ENCODE assay signal across 23 mouse cellular contexts in the genomic region with DNA sequence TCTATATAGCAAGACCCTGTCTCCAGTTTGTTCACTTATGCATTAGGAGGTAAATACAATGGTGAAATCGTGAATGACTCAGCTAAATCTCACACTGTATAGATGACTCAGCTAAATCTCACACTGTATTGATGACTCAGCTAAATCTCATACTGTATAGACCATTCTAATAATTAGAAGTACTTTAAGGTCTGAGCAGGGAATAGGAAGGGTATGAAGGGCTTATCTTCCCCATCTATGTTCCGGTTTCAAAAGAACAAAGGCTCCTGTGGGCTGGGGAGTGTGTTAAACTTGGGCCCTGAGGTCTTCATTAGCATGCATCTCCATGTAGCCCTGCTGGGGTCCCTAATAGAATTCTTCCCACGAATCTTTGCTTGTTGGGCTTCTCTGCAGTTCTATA. TPM values are rescaled to one million over a fixed set of nuclear protein-coding genes. Genes with fewer than 3 reads are reported as not detected.
A peak's percentile ranks its signal among the peaks of the same experiment; 100 is the strongest.
DNase-seq lines count a peak whose midpoint lies in the region; ATAC-seq and TF ChIP-seq lines count a peak whose summit lies in the region.
"Had no signal": no experiment of that assay in that cellular context is flagged by ENCODE, and none has a peak within 500 bp of the region (broad histone marks: within the 10 kb centered on the region; RNA-seq: fewer than 3 reads in every experiment).

No protein-coding gene starts in this region.

- no peak overlapping the region for H3K27ac ChIP-seq in heart, embryonic 10.5 days
- H3K27ac ChIP-seq in CH12.LX (ENCODE audit: insufficient read depth, low read depth) = no peak overlapping the region
- no peak overlapping the region for H3K27ac ChIP-seq in midbrain, embryonic 13.5 days
- H3K27ac ChIP-seq: embryonic facial prominence, embryonic 12.5 days; limb, embryonic 13.5 days had no signal

- no peak for TF ChIP-seq RAD21 in CH12.LX (IDR thresholded peaks at IDR 0.05; ENCODE audit: low read depth, low read length)

- no peak overlapping the region for H3K4me2 ChIP-seq in CH12.LX (ENCODE audit: insufficient read depth, low read depth, poor library complexity, severe bottlenecking)
- no peak overlapping the region for H3K4me2 ChIP-seq in midbrain, embryonic 13.5 days (replicated peaks)
- H3K4me2 ChIP-seq: embryonic facial prominence, embryonic 12.5 days; heart, embryonic 11.5 days; limb, embryonic 13.5 days had no signal

- no peaks in the 10 kb centered on the region for H3K79me2 ChIP-seq in CH12.LX (replicated peaks; ENCODE audit: control insufficient read depth, extremely low read depth, insufficient read depth, poor library complexity, severe bottlenecking)

- DNase-seq in heart, adult 11 months = peak; percentile 48
- DNase-seq in heart, embryonic 10.5 days (ENCODE audit: low spot score) = no peak
- no peak for DNase-seq in CH12.LX (ENCODE audit: extremely low read depth)
- DNase-seq in c-Kit-negative CD71-positive TER-119-positive erythroid progenitor cells, embryonic 14.5 days (ENCODE audit: low read depth, low spot score) = peak; percentile 3
- no peak for DNase-seq in Muller cell, postnatal 12 days (ENCODE audit: inconsistent ontology term)
- no peak for DNase-seq in lung, postnatal 36 days
- DNase-seq in layer of hippocampus, postnatal 14 days (ENCODE audit: low spot score in 2 of 2) = no peak
- DNase-seq: adrenal gland, adult 8-10 months; cerebellum, postnatal 10 days; heart, postnatal 36 days; kidney, adult 11 months; lung, adult 18-20 months; right cerebral cortex, adult 18-20 months; spleen, adult 18-20 months; thymus, postnatal 25 days had no signal

- H3K27me3 ChIP-seq in heart, embryonic 10.5 days (ENCODE audit: insufficient read depth, poor library complexity, severe bottlenecking) = no peaks in the 10 kb centered on the region
- H3K27me3 ChIP-seq in CH12.LX (replicated peaks) = no peaks in the 10 kb centered on the region
- no peaks in the 10 kb centered on the region for H3K27me3 ChIP-seq in midbrain, embryonic 13.5 days
- H3K27me3 ChIP-seq: embryonic facial prominence, embryonic 12.5 days; limb, embryonic 13.5 days had no signal

- H3K36me3 ChIP-seq in heart, embryonic 10.5 days = no peaks in the 10 kb centered on the region; the same call in 1 of the 2 replicates
- H3K36me3 ChIP-seq in CH12.LX (replicated peaks in 1 of 2; ENCODE audit: control insufficient read depth in 1 of 2, insufficient read depth in 1 of 2, low read length in 1 of 2) = peaks cover 13 to 32% of the 10 kb centered on the region in 2 experiments
- H3K36me3 ChIP-seq in midbrain, embryonic 13.5 days = peaks cover 10% of the 10 kb centered on the region; the same call in 1 of the 2 replicates

- no peak overlapping the region for H3K4me3 ChIP-seq in heart, embryonic 10.5 days
- H3K4me3 ChIP-seq in CH12.LX (replicated peaks in 1 of 3; ENCODE audit: low read depth in 2 of 3, low read length in 2 of 3, poor library complexity in 1 of 3) = no peak overlapping the region
- no peak overlapping the region for H3K4me3 ChIP-seq in midbrain, embryonic 13.5 days (replicated peaks)
- H3K4me3 ChIP-seq: embryonic facial prominence, embryonic 12.5 days; limb, embryonic 13.5 days had no signal

- no peak overlapping the region for H3K9ac ChIP-seq in CH12.LX (ENCODE audit: insufficient read depth, low read depth)
- H3K9ac ChIP-seq in midbrain, embryonic 13.5 days (replicated peaks) = no peak overlapping the region
- H3K9ac ChIP-seq: embryonic facial prominence, embryonic 12.5 days; limb, embryonic 13.5 days had no signal

- dilution Hi-C loops in CH12.LX (cut with MboI; ENCODE audit: extremely low pct_ligation_motif_present, extremely low pct_unique_long_range_greater_than_20kb, low sequenced_read_pairs) = no loop called here

- 74% methylated on average over 3 of the region's 3 CpGs for WGBS in heart, embryonic 10.5 days
- WGBS in midbrain, embryonic 13.5 days = 45% methylated on average over 3 of the region's 3 CpGs

- no peaks in the 10 kb centered on the region for H3K9me3 ChIP-seq in heart, embryonic 10.5 days
- H3K9me3 ChIP-seq in CH12.LX (replicated peaks; ENCODE audit: low read length) = no peaks in the 10 kb centered on the region
- no peaks in the 10 kb centered on the region for H3K9me3 ChIP-seq in midbrain, embryonic 13.5 days
- H3K9me3 ChIP-seq: embryonic facial prominence, embryonic 12.5 days; limb, embryonic 13.5 days had no signal

- TF ChIP-seq POLR2A in CH12.LX (IDR thresholded peaks at IDR 0.05; ENCODE audit: low read depth, low read length) = no peak

- in situ Hi-C loops in CH12.LX (cut with MboI; ENCODE audit: low pct_ligation_motif_present, low pct_unique_long_range_greater_than_20kb, low sequenced_read_pairs) = no loop called here

- TF ChIP-seq EP300 in CH12.LX (IDR thresholded peaks at IDR 0.05; ENCODE audit: low read length) = no peak

- no peak for TF ChIP-seq CTCF in CH12.LX (conservative IDR thresholded peaks at IDR 0.05 in 1 of 2, IDR thresholded peaks at IDR 0.05 in 1 of 2; ENCODE audit: low read depth in 2 of 2, low read length in 2 of 2)

- peak; percentile 43; the same call in 1 of the 2 replicates for ATAC-seq in midbrain, embryonic 13.5 days

- no peaks in the 10 kb centered on the region for H3K4me1 ChIP-seq in heart, embryonic 10.5 days
- peaks cover 6 to 20% of the 10 kb centered on the region in 2 experiments for H3K4me1 ChIP-seq in CH12.LX (ENCODE audit: control insufficient read depth in 1 of 2, insufficient read depth in 2 of 2)
- peaks cover 5% of the 10 kb centered on the region; the same call in 1 of the 2 replicates for H3K4me1 ChIP-seq in midbrain, embryonic 13.5 days (replicated peaks)
- H3K4me1 ChIP-seq: embryonic facial prominence, embryonic 12.5 days; limb, embryonic 13.5 days had no signal

TF ChIP-seq in CH12.LX, 34 proteins besides CTCF, POLR2A, EP300 and RAD21:
- TF ChIP-seq ZC3H11A (IDR thresholded peaks at IDR 0.05; ENCODE audit: low read depth, low read length) (no peak), RCOR1 (conservative IDR thresholded peaks at IDR 0.05; ENCODE audit: low read depth, low read length) (no peak), TCF12 (IDR thresholded peaks at IDR 0.05; ENCODE audit: low read depth, low read length) (no peak), GABPA (IDR thresholded peaks at IDR 0.05; ENCODE audit: insufficient replicate concordance, low read depth, low read length) (no peak), KAT2A (IDR thresholded peaks at IDR 0.05; ENCODE audit: insufficient replicate concordance, low read length) (no peak), MEF2A (IDR thresholded peaks at IDR 0.05; ENCODE audit: borderline replicate concordance, low read depth, low read length) (no peak), MAFK (IDR thresholded peaks at IDR 0.05; ENCODE audit: insufficient replicate concordance, low read length) (peak; percentile 79), HCFC1 (IDR thresholded peaks at IDR 0.05; ENCODE audit: low read depth, low read length) (no peak), MAX (IDR thresholded peaks at IDR 0.05; ENCODE audit: low read length) (no peak)

RNA-seq across cellular contexts. Expression of a gene that starts 46.2 kb away (rescaled TPM):
- polyA plus RNA-seq in heart, embryonic 10.5 days (2016; fragmentation: Nextera tagmentation; extraction: Ambion mirVana) = not detected in 2 replicates
- total RNA-seq in CH12.LX (2012; rRNA removed) (not detected in 2 replicates), CH12.LX (2014; rRNA removed) (not detected in 2 replicates)
- not detected in 2 replicates for polyA plus RNA-seq in CH12.LX (2012; ENCODE audit: insufficient read length, low read depth)
- polyA plus RNA-seq in midbrain, embryonic 13.5 days (2015; fragmentation: Nextera tagmentation; extraction: Ambion mirVana) = 0.30 and 0.32 TPM in 2 replicates
- under 1 TPM; 0.12 to 0.14 TPM for total RNA-seq in layer of hippocampus, postnatal 14 days (2021)
- total RNA-seq: gastrocnemius, adult 8-10 months; heart, postnatal 36 days had no signal
- polyA plus RNA-seq: C2C12; heart, embryonic 11.5 days; large intestine, adult 2 months; stomach, embryonic 16.5 days had no signal

Comparison
In these comparisons a context has a peak if more than half of its experiments do, and no peak if none do; other contexts are left out.
1. DNase-seq: peak in heart, adult 11 months (single experiment) and c-Kit-negative CD71-positive TER-119-positive erythroid progenitor cells, embryonic 14.5 days (single experiment); none in heart, embryonic 10.5 days (single experiment), CH12.LX (single experiment), Muller cell, postnatal 12 days (single experiment), lung, postnatal 36 days (single experiment) and layer of hippocampus, postnatal 14 days (0 of 2).